Mouse (Mus musculus): ENCODE results near the gene Fam221b. TPM values are rescaled to one million over a fixed set of nuclear protein-coding genes. Genes with fewer than 3 reads are reported as not detected.

Fam221b gene
- 1.2 TPM for polyA plus RNA-seq (2017; shearing (Covaris generic))

GRCm38 (mm10) chr4:43668782-43669427 lies at the start of gene Fam221b, which contains the start of gene Tmem8b:
Gene Fam221b (minus strand): TSS chr4:43669145.
Gene Tmem8b (plus strand): TSS chr4:43668971.

GRCm38 (mm10) chr4:43709869-43710268 lies 40.9 kb upstream of the Fam221b start, which contains the start of gene Olfr71:
Gene Olfr71 (minus strand): TSS chr4:43710255.

GRCm38 (mm10) chr4:43700707-43701106 lies 31.8 kb upstream of the Fam221b start, which contains the start of gene Olfr70:
Gene Olfr70 (minus strand): TSS chr4:43700807.

GRCm38 (mm10) chr4:43656339-43657109 lies 12.4 kb downstream of the Fam221b start, which contains the start of gene Hint2:
Gene Hint2 (minus strand): TSS chr4:43656466.

GRCm38 (mm10) chr4:43653161-43654015 lies 15.6 kb downstream of the Fam221b start, which contains the start of gene Spag8:
Gene Spag8 (minus strand): TSS chr4:43653594.

GRCm38 (mm10) chr4:43631046-43631955 lies 37.6 kb downstream of the Fam221b start, which contains the start of gene Npr2:
Gene Npr2 (plus strand): TSS chr4:43631935.

Other genes starting within 250 kb of the Fam221b start
- not detected for gene Fam166b, start 240.0 kb downstream of the Fam221b start, polyA plus RNA-seq (2017; shearing (Covaris generic))
- gene Tesk1, start 227.2 kb downstream of the Fam221b start, polyA plus RNA-seq (2017; shearing (Covaris generic)), result 0.61 TPM
- 85.9 TPM for gene Cd72, start 214.5 kb downstream of the Fam221b start, polyA plus RNA-seq (2017; shearing (Covaris generic))
- 156 TPM for gene Sit1, start 185.4 kb downstream of the Fam221b start, polyA plus RNA-seq (2017; shearing (Covaris generic))
- gene Ccdc107, start 176.2 kb downstream of the Fam221b start, polyA plus RNA-seq (2017; shearing (Covaris generic)), result 96.1 TPM
- gene Arhgef39, start 169.4 kb downstream of the Fam221b start, polyA plus RNA-seq (2017; shearing (Covaris generic)), result 6.2 TPM
- gene Car9, start 162.2 kb downstream of the Fam221b start, polyA plus RNA-seq (2017; shearing (Covaris generic)), result 1.0 TPM
- not detected for gene Tpm2, start 145.4 kb downstream of the Fam221b start, polyA plus RNA-seq (2017; shearing (Covaris generic))
- 96.5 TPM for gene Creb3, start 106.8 kb downstream of the Fam221b start, polyA plus RNA-seq (2017; shearing (Covaris generic))
- gene Tln1, start 106.5 kb downstream of the Fam221b start, polyA plus RNA-seq (2017; shearing (Covaris generic)), result 397 TPM
- 21.7 TPM for gene Rgp1, start 90.4 kb downstream of the Fam221b start, polyA plus RNA-seq (2017; shearing (Covaris generic))
- gene Gba2, start 90.3 kb downstream of the Fam221b start, polyA plus RNA-seq (2017; shearing (Covaris generic)), result 35.9 TPM
- gene Msmp, start 84.7 kb downstream of the Fam221b start, polyA plus RNA-seq (2017; shearing (Covaris generic)), result 3.5 TPM
- gene Npr2, start 37.2 kb downstream of the Fam221b start, polyA plus RNA-seq (2017; shearing (Covaris generic)), result not detected
- gene Spag8, start 15.6 kb downstream of the Fam221b start, polyA plus RNA-seq (2017; shearing (Covaris generic)), result 0.50 TPM
- gene Hint2, start 12.7 kb downstream of the Fam221b start, polyA plus RNA-seq (2017; shearing (Covaris generic)), result 79.8 TPM
- 0.89 TPM for gene Tmem8b, start 174 bp downstream of the Fam221b start, polyA plus RNA-seq (2017; shearing (Covaris generic))
- gene Olfr70, start 31.7 kb upstream of the Fam221b start, polyA plus RNA-seq (2017; shearing (Covaris generic)), result not detected
- gene Olfr71, start 41.1 kb upstream of the Fam221b start, polyA plus RNA-seq (2017; shearing (Covaris generic)), result not detected
- gene Hrct1, start 58.0 kb upstream of the Fam221b start, polyA plus RNA-seq (2017; shearing (Covaris generic)), result not detected
- gene Spaar, start 60.9 kb upstream of the Fam221b start, polyA plus RNA-seq (2017; shearing (Covaris generic)), result not detected
- gene Olfr159, start 101.9 kb upstream of the Fam221b start, polyA plus RNA-seq (2017; shearing (Covaris generic)), result not detected
- not detected for gene Olfr156, start 154.8 kb upstream of the Fam221b start, polyA plus RNA-seq (2017; shearing (Covaris generic))
- 0.10 TPM for gene Olfr157, start 171.1 kb upstream of the Fam221b start, polyA plus RNA-seq (2017; shearing (Covaris generic))
- not detected for gene Olfr155, start 182.4 kb upstream of the Fam221b start, polyA plus RNA-seq (2017; shearing (Covaris generic))
- gene Reck, start 206.4 kb upstream of the Fam221b start, polyA plus RNA-seq (2017; shearing (Covaris generic)), result 4.0 TPM

Measured in inflammation-experienced regulatory T-cells, adult 16 weeks (primary cell).